Mouse (Mus musculus): ENCODE data around the gene Nod2.

GRCm38 (mm10) chr8:88650016-88650708 is 3.0 kb downstream of the Nod2 start:
- TF ChIP-seq POLR2A (IDR thresholded peaks at IDR 0.05; ENCODE audit: low read depth, low read length) (no peak), CTCF (IDR thresholded peaks at IDR 0.05; ENCODE audit: borderline replicate concordance, insufficient read depth, low read length) (no peak)
